Mouse (Mus musculus) neural tube, embryonic 13.5 days (tissue): ENCODE measurements at regions not wholly inside any gene's neighbourhood (a gene's known extent, or its start where the extent isn't known, plus 50 kb on each side); places are given as distances from the start of the nearest gene placed in this dataset.

Source experiments
- ATAC-seq: fragments of 200-750 bp; cut with Nextera tagmentation; 2 replicates; pipeline ENCODE4 v1.8.0; 2017; ENCODE audit warnings: low read depth, mild to moderate bottlenecking, moderate TSS enrichment, moderate library complexity
- H3K27ac ChIP-seq: fragments of 300-500 bp; sonication (generic); replicated peaks from 2 replicates; pipeline ENCODE4 v1.5.1; 2015; ENCODE audit warnings: moderate library complexity, mild to moderate bottlenecking, inconsistent platforms
- H3K27me3 ChIP-seq: fragments of 300-500 bp; sonication (generic); 2 replicates; pipeline ENCODE4 v1.6.1; 2015; ENCODE audit warnings: mild to moderate bottlenecking, inconsistent platforms
- H3K36me3 ChIP-seq: fragments of 300-500 bp; sonication (generic); 2 replicates; pipeline ENCODE4 v1.6.1; 2015; ENCODE audit warnings: mild to moderate bottlenecking, inconsistent platforms
- H3K4me1 ChIP-seq: fragments of 300-500 bp; sonication (generic); replicated peaks from 2 replicates; pipeline ENCODE4 v1.6.1; 2015; ENCODE audit warnings: inconsistent platforms
- H3K4me2 ChIP-seq: fragments of 300-500 bp; sonication (generic); 2 replicates; pipeline ENCODE4 v1.6.1; 2015; ENCODE audit warnings: inconsistent platforms, mild to moderate bottlenecking, moderate library complexity
- H3K4me3 ChIP-seq: fragments of 300-500 bp; sonication (generic); 2 replicates; pipeline ENCODE4 v1.5.1; 2015; ENCODE audit warnings: mild to moderate bottlenecking, inconsistent platforms
- H3K9ac ChIP-seq: fragments of 300-500 bp; sonication (generic); 2 replicates; pipeline ENCODE4 v1.6.1; 2015; ENCODE audit warnings: moderate library complexity, mild to moderate bottlenecking, inconsistent platforms
- H3K9me3 ChIP-seq: fragments of 300-500 bp; sonication (generic); 2 replicates; pipeline ENCODE4 v1.6.1; 2016; ENCODE audit warnings: inconsistent platforms
- WGBS: fragments of 180-500 bp; shearing (Covaris S2); methylation state at CpG from one replicate; pipeline ENCODE4 v1.1.7; 2015; 5-methylcytosine and 5-hydroxymethylcytosine counted together

DNA sequence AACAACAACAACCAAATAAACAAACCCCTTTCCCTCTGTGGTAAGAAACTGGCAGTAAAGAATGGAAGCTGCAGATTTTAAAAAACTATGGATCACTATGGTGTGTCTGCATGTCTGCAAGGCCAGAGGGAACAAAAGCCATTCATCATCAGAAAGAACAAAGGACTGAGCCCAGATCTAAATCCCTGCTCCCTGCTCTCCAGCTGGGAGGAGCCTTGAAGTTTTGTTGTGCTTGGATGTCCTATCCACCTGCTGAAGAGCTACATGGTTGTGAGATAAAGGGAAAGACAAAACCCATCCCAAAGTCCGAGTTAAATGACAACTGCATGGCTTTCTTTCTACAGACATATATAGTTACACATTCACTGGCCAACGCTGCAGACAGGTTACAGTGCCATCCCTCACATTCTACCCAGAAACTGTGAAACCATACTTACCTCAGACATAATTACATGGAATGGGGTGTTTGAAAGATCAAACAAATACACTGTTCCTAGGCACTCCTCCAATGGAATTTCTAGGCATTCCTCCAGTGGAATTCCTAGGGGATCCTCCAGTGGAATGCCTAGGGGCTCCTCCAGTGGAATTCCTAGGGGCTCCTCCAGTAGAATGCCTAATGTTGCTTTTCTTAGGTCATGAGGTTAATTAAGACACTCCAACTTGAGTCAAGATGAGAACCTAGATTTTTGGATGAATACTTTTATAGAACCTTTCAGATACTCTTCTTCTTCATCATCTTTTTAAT is 2054.2 kb downstream of the A830018L16Rik start:
- Histone ChIP-seq H3K4me2 (no peak overlapping the region), H3K4me1 (no peaks in the 10 kb centered on the region), H3K9ac (no peak overlapping the region), H3K27me3 (no peaks in the 10 kb centered on the region), H3K4me3 (no peak overlapping the region), H3K36me3 (no peaks in the 10 kb centered on the region), H3K27ac (no peak overlapping the region), H3K9me3 (no peaks in the 10 kb centered on the region)
- WGBS: 38% methylated on average over 2 of the region's 2 CpGs
- ATAC-seq: no peak

DNA sequence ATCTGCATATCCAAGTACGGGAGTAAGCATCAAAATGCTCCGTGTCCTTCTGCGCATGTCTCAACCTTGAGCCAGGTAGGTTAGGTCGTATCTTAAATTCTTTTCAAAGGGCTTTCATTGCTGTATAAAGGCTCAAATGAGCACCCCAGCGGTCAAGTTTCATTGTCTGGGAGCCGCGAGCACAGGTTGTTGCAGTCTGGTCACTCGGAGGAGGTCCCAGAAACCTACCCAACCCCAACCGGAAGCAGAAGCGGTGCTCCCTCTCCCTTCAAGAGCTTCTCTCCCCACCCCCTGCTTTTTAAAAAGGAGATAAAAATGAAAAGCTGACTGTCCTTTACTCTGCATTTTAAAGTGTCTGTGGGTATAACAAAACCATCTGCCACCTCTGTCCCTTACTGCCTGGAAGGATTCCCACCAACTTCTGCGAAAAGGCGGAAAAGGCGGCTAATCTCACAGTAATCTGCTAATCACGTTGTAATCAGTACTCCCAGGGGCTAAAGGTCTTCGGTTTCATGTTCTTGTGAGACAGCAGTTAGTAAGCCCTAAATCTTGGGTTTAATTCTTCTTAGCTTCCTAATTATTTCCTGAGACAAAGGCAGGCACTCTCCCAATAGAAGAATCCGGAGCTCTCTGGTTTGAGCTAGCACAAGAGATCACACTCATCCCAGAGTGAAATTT is 2081.0 kb downstream of the A830018L16Rik start:
- WGBS: 42% methylated on average over 16 of the region's 16 CpGs
- no peak overlapping the region for H3K4me3 ChIP-seq
- H3K4me2 ChIP-seq: peak overlapping the region; percentile 34
- no peak overlapping the region for H3K9ac ChIP-seq
- H3K27me3 ChIP-seq: no peaks in the 10 kb centered on the region
- H3K36me3 ChIP-seq: no peaks in the 10 kb centered on the region
- no peaks in the 10 kb centered on the region for H3K4me1 ChIP-seq
- ATAC-seq: no peak
- H3K9me3 ChIP-seq: no peaks in the 10 kb centered on the region
- no peak overlapping the region for H3K27ac ChIP-seq

DNA sequence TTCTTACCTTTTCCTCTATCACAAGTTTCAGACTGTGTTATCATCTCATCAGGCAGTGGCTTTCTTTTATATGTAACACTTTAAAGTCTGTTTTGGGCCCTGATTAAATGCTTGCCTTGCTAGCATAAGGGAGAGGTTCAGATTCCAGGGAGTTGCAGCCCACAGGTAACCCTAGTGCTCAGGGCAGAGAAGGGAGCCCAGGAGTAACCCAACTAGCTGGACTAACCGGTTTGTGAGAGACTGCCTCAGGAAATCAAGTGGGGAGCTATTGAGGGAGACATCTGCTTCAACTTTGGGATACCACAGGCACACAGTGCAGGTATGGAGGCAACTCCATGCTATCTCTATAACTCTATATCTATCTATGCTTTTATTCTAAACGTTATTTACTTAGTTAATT is 2082.5 kb downstream of the A830018L16Rik start:
- 28% methylated on average over 2 of the region's 2 CpGs for WGBS
- no peak overlapping the region for H3K4me3 ChIP-seq
- H3K9me3 ChIP-seq: no peaks in the 10 kb centered on the region
- H3K36me3 ChIP-seq: no peaks in the 10 kb centered on the region
- no peak overlapping the region for H3K4me2 ChIP-seq
- no peaks in the 10 kb centered on the region for H3K4me1 ChIP-seq
- no peak for ATAC-seq
- H3K27ac ChIP-seq: no peak overlapping the region
- H3K27me3 ChIP-seq: no peaks in the 10 kb centered on the region
- no peak overlapping the region for H3K9ac ChIP-seq

DNA sequence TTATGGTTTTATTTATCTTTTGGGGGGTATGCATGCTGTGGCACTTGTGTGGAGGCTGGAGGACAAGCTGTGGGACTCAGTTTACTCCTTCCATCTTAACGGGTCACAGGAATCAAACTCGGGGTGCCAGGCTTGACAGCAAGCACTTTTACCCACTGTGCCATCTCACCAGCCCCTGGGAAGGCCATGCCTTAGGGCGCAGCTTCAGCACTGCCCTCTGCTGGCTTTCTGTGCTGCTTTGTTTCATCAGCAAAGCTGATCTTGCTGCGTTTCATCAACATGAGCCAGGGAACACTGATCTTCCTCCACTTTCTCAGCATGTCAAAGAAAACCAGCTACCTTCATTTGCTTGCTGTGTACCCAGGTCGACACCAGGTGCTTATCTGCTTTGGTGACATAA is 2086.6 kb downstream of the A830018L16Rik start:
- Histone ChIP-seq H3K27me3 (no peaks in the 10 kb centered on the region), H3K9me3 (no peaks in the 10 kb centered on the region), H3K36me3 (no peaks in the 10 kb centered on the region), H3K4me1 (no peaks in the 10 kb centered on the region), H3K27ac (no peak overlapping the region), H3K9ac (no peak overlapping the region), H3K4me2 (no peak overlapping the region), H3K4me3 (no peak overlapping the region)
- 36% methylated on average over 5 of the region's 5 CpGs for WGBS
- ATAC-seq: no peak

DNA sequence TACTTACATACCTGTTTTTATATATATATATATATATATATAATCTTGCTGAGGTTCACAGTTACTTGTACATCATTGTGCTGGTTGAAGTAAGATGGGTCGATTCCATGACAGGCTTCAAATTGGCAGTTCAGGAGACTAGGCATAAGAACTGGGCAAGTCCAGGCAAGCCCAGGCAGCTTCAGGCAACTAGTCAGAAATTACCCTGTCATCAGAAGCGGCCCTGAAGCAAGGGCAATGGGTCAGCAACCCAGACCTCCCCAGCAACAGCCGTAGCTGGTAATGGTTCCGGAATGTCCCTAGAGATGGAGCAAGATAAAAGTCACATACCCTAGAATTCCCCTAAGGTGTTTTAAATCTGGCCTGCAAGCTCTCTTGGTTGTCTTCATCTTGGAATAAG is 2088.0 kb downstream of the A830018L16Rik start:
- Histone ChIP-seq H3K27ac (no peak overlapping the region), H3K9me3 (no peaks in the 10 kb centered on the region), H3K4me3 (no peak overlapping the region), H3K4me2 (no peak overlapping the region), H3K27me3 (no peaks in the 10 kb centered on the region), H3K4me1 (no peaks in the 10 kb centered on the region), H3K36me3 (no peaks in the 10 kb centered on the region), H3K9ac (no peak overlapping the region)
- no peak for ATAC-seq
- WGBS: 74% methylated on average over 4 of the region's 4 CpGs

DNA sequence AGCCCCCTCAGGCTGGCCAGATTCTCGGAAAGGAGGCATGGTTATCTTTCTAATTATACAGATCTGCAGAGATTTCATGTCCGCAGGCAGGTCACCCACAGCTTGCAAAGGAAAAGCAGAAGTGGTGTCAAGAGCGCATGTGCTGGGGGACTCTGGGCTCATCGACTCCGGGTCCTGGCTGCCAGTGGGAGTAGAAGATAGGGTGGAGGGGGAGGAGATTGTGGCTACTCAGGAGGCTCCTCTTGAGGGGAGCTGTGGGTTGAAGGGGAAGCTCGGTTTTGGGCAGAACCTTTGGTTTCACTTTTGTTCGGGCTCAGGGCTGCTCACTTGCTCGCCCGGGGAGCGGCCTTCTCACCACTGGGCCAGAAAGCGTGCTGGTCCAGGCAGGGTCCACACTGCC is 2099.9 kb downstream of the A830018L16Rik start:
- ATAC-seq: no peak

More for the DNA sequence above, 2099.9 kb downstream of the A830018L16Rik start:
- peaks cover 9% of the 10 kb centered on the region; the same call in 1 of the 2 replicates for H3K9me3 ChIP-seq
- H3K4me1 ChIP-seq: no peaks in the 10 kb centered on the region
- H3K9ac ChIP-seq: no peak overlapping the region
- H3K27ac ChIP-seq: no peak overlapping the region
- no peaks in the 10 kb centered on the region for H3K36me3 ChIP-seq
- H3K27me3 ChIP-seq: no peaks in the 10 kb centered on the region
- H3K4me2 ChIP-seq: no peak overlapping the region
- H3K4me3 ChIP-seq: no peak overlapping the region
- 94% methylated on average over 11 of the region's 11 CpGs for WGBS
